Mouse (Mus musculus) lung, postnatal 0 days (tissue): ENCODE results near the gene Kncn.

Experiments
- CTCF ChIP-seq: IDR thresholded peaks from 2 replicates; pipeline ENCODE4 v1.5.1; 2016; ENCODE audit warnings: antibody characterized with exemption, mild to moderate bottlenecking
- EP300 ChIP-seq: IDR thresholded peaks from 2 replicates; pipeline ENCODE4 v1.6.1; 2016; ENCODE audit warnings: antibody characterized with exemption, mild to moderate bottlenecking, control low read depth

DNA sequence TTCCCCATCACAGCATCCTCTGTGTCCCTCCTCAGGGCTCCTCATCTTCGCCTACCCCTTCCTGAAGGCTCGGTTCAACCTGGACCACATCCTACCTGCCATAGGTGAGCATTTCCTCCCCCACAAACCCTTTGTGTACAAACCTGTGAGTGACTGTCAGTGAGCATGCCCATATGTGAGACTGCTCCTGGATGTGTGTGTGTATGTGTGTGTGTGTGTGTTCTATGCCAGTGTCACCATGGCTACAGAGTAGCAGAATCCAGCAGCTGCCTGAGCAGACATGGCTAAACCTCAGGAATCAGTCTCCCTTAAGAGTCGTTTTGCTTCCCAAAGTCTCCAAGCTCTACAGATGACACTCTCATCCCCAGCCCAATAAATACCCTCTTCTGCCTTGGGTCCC is 1.6 kb downstream of the Kncn start:
- TF ChIP-seq CTCF (no peak), EP300 (no peak)
